Mouse (Mus musculus) embryo, embryonic 11.5 days (tissue): Measurements from ENCODE around the gene Olfr1173.

Experiments used
- DNase-seq: peaks from one replicate; pipeline ENCODE4 v3.0.0-alpha.2; 2012; ENCODE audit warnings: low read depth, low spot score

The Olfr1173 gene

GRCm38 (mm10) chr2:88279775-88280174 is at the start of gene Olfr1173:
TSS of gene Olfr1173 (minus strand) at chr2:88279875.
- no peak for DNase-seq

GRCm38 (mm10) chr2:88327115-88327514 is 47.4 kb upstream of the Olfr1173 start, which contains the start of gene Olfr1175-ps:
TSS of gene Olfr1175-ps (minus strand) at chr2:88327215.
- no peak for DNase-seq

GRCm38 (mm10) chr2:88315035-88315434 is 35.4 kb upstream of the Olfr1173 start, which contains the start of gene Olfr1174-ps:
TSS of gene Olfr1174-ps (minus strand) at chr2:88315135.
- DNase-seq = no peak

- DNase-seq = no peak
Observed at GRCm38 (mm10) chr2:88228234-88228633, 51.4 kb downstream of the Olfr1173 start, which contains the start of gene Olfr1170. TSS of gene Olfr1170 (minus strand) at chr2:88228334.
